Mouse (Mus musculus) heart, embryonic 16.5 days (tissue): ENCODE data around the gene Fmnl3. TPM values are rescaled to one million over a fixed set of nuclear protein-coding genes. Genes with fewer than 3 reads are reported as not detected.
A peak's percentile ranks its signal among the peaks of the same experiment; 100 is the strongest.

Source experiments
- ATAC-seq: fragments of 200-750 bp; cut with Nextera tagmentation; replicated peaks from 2 replicates; pipeline ENCODE4 v1.8.0; 2017; ENCODE audit warnings: moderate number of reproducible peaks; ENCODE audit not compliant: insufficient read depth, low FRiP score; ENCODE audit errors: extremely low read depth
- H3K27ac ChIP-seq: fragments of 300-500 bp; sonication (generic); 2 replicates; pipeline ENCODE4 v1.5.1; 2014; ENCODE audit warnings: mild to moderate bottlenecking, low read length, control low read depth, moderate library complexity
- H3K27me3 ChIP-seq: fragments of 300-500 bp; sonication (generic); 2 replicates; pipeline ENCODE4 v1.6.1; 2014; ENCODE audit warnings: low read length, mixed read lengths; ENCODE audit not compliant: control insufficient read depth, insufficient read depth
- H3K36me3 ChIP-seq: fragments of 300-500 bp; sonication (generic); 2 replicates; pipeline ENCODE4 v1.6.1; 2014; ENCODE audit not compliant: control insufficient read depth, insufficient read depth
- H3K4me1 ChIP-seq: fragments of 300-500 bp; sonication (generic); 2 replicates; pipeline ENCODE4 v1.6.1; 2014; ENCODE audit warnings: low read length, mixed read lengths; ENCODE audit not compliant: control insufficient read depth, insufficient read depth
- H3K4me2 ChIP-seq: fragments of 300-500 bp; sonication (generic); 2 replicates; pipeline ENCODE4 v1.6.1; 2014; ENCODE audit warnings: low read depth, mild to moderate bottlenecking, control low read depth, low read length
- H3K4me3 ChIP-seq: fragments of 300-500 bp; sonication (generic); 2 replicates; pipeline ENCODE4 v1.5.1; 2014; ENCODE audit warnings: mild to moderate bottlenecking, control low read depth, low read length
- H3K9ac ChIP-seq: fragments of 300-500 bp; sonication (generic); 2 replicates; pipeline ENCODE4 v1.6.1; 2014; ENCODE audit warnings: low read length, control low read depth
- H3K9me3 ChIP-seq: fragments of 300-500 bp; sonication (generic); replicated peaks from 2 replicates; pipeline ENCODE4 v1.6.1; 2016; ENCODE audit warnings: low read length; ENCODE audit not compliant: control insufficient read depth
- WGBS: fragments of 180-500 bp; shearing (Covaris S2); extraction: QIAGEN DNeasy Blood & Tissue Kit; methylation state at CpG from one replicate; pipeline ENCODE4 v1.1.7; 2014; 5-methylcytosine and 5-hydroxymethylcytosine counted together
- polyA plus RNA-seq: library from polyadenylated mRNA; unstranded; fragments of >200 nt; fragmentation: Nextera tagmentation; extraction: Ambion mirVana; gene quantifications from 2 replicates; pipeline ENCODE4 v1.2.1, GENCODE M21; 2015

Gene Fmnl3
- polyA plus RNA-seq, 1 experiment from 2014 or later: 13.0 TPM

GRCm38 (mm10) chr15:99295484-99295981 is 74.7 kb downstream of the Fmnl3 start, which contains the start of gene Fam186b:
Fam186b (minus strand) TSS chr15:99295888.
- WGBS: 2% methylated on average over 14 of the region's 17 CpGs
- H3K36me3 ChIP-seq: no peaks in the 10 kb centered on the region
- peak within 1 kb of the TSS; percentile 84 for H3K27ac ChIP-seq
- H3K4me1 ChIP-seq: peaks cover 14% of the 10 kb centered on the region
- no peaks in the 10 kb centered on the region for H3K9me3 ChIP-seq
- ATAC-seq: peak; percentile 4
- peak within 1 kb of the TSS; percentile 85 for H3K9ac ChIP-seq
- no peaks in the 10 kb centered on the region for H3K27me3 ChIP-seq
- H3K4me3 ChIP-seq: peak within 1 kb of the TSS; percentile 78
- H3K4me2 ChIP-seq: peak within 1 kb of the TSS; percentile 82

GRCm38 (mm10) chr15:99294813-99295374 is 75.4 kb downstream of the Fmnl3 start, which contains the start of gene Prpf40b:
Prpf40b (plus strand) TSS chr15:99295087.
- H3K9me3 ChIP-seq: no peaks in the 10 kb centered on the region
- H3K36me3 ChIP-seq: no peaks in the 10 kb centered on the region
- H3K4me3 ChIP-seq: peak within 1 kb of the TSS; percentile 78
- peak within 1 kb of the TSS; percentile 82 for H3K4me2 ChIP-seq
- no peaks in the 10 kb centered on the region for H3K27me3 ChIP-seq
- peak within 1 kb of the TSS; percentile 85 for H3K9ac ChIP-seq
- WGBS: under 1% methylated on average over 64 of the region's 64 CpGs
- H3K27ac ChIP-seq: peak within 1 kb of the TSS; percentile 84
- peaks cover 14% of the 10 kb centered on the region for H3K4me1 ChIP-seq
- peak; percentile 95 for ATAC-seq

- H3K27ac ChIP-seq: peak overlapping the region; percentile 84
- ATAC-seq: no peak
- peak overlapping the region; percentile 78 for H3K4me3 ChIP-seq
- no peaks in the 10 kb centered on the region for H3K27me3 ChIP-seq
- no peaks in the 10 kb centered on the region for H3K36me3 ChIP-seq
- H3K9me3 ChIP-seq: no peaks in the 10 kb centered on the region
- WGBS: 12% methylated on average over 16 of the region's 16 CpGs
- peak overlapping the region; percentile 85 for H3K9ac ChIP-seq
- H3K4me2 ChIP-seq: peak overlapping the region; percentile 82
- H3K4me1 ChIP-seq: peaks cover 14% of the 10 kb centered on the region
Observed at GRCm38 (mm10) chr15:99294287-99294686, 76.0 kb downstream of the Fmnl3 start.

GRCm38 (mm10) chr15:99290586-99290985 is 79.7 kb downstream of the Fmnl3 start:
- Histone ChIP-seq H3K27ac (no peak overlapping the region), H3K36me3 (no peaks in the 10 kb centered on the region), H3K4me3 (no peak overlapping the region), H3K9me3 (no peaks in the 10 kb centered on the region; the same call in 1 of the 2 replicates), H3K27me3 (no peaks in the 10 kb centered on the region), H3K4me1 (peaks cover 7% of the 10 kb centered on the region), H3K4me2 (no peak overlapping the region), H3K9ac (no peak overlapping the region)
- ATAC-seq: no peak
- 80% methylated on average over 11 of the region's 11 CpGs for WGBS

GRCm38 (mm10) chr15:99285189-99285535 is 85.1 kb downstream of the Fmnl3 start:
- no peaks in the 10 kb centered on the region; the same call in 1 of the 2 replicates for H3K9me3 ChIP-seq
- H3K9ac ChIP-seq: no peak overlapping the region
- H3K4me2 ChIP-seq: no peak overlapping the region
- peaks cover 2% of the 10 kb centered on the region; the same call in 1 of the 2 replicates for H3K4me1 ChIP-seq
- WGBS: 36% methylated on average over 8 of the region's 8 CpGs
- H3K4me3 ChIP-seq: no peak overlapping the region
- no peak for ATAC-seq
- no peaks in the 10 kb centered on the region for H3K36me3 ChIP-seq
- no peaks in the 10 kb centered on the region for H3K27me3 ChIP-seq
- no peak overlapping the region for H3K27ac ChIP-seq

GRCm38 (mm10) chr15:99284527-99285188 is 85.6 kb downstream of the Fmnl3 start:
- Histone ChIP-seq H3K27ac (no peak overlapping the region), H3K4me2 (no peak overlapping the region), H3K27me3 (no peaks in the 10 kb centered on the region), H3K9ac (no peak overlapping the region), H3K9me3 (no peaks in the 10 kb centered on the region; the same call in 1 of the 2 replicates), H3K4me3 (no peak overlapping the region), H3K36me3 (no peaks in the 10 kb centered on the region), H3K4me1 (peaks cover 2% of the 10 kb centered on the region; the same call in 1 of the 2 replicates)
- WGBS: 31% methylated on average over 14 of the region's 14 CpGs
- no peak for ATAC-seq

- 55% methylated on average over 10 of the region's 10 CpGs for WGBS
Observed at GRCm38 (mm10) chr15:99283456-99283855, 86.8 kb downstream of the Fmnl3 start.

GRCm38 (mm10) chr15:99278271-99278670 is 92.0 kb downstream of the Fmnl3 start:
- Histone ChIP-seq H3K4me2 (no peak overlapping the region), H3K27me3 (no peaks in the 10 kb centered on the region), H3K9me3 (no peaks in the 10 kb centered on the region), H3K4me3 (no peak overlapping the region), H3K27ac (no peak overlapping the region), H3K4me1 (no peaks in the 10 kb centered on the region; the same call in 1 of the 2 replicates), H3K36me3 (no peaks in the 10 kb centered on the region), H3K9ac (no peak overlapping the region)
- WGBS: 71% methylated on average over 7 of the region's 7 CpGs
- ATAC-seq: no peak

More at GRCm38 (mm10) chr15:99283456-99283855, 86.8 kb downstream of the Fmnl3 start:
- Histone ChIP-seq H3K36me3 (no peaks in the 10 kb centered on the region), H3K4me1 (peaks cover 2% of the 10 kb centered on the region; the same call in 1 of the 2 replicates), H3K9ac (no peak overlapping the region), H3K9me3 (no peaks in the 10 kb centered on the region; the same call in 1 of the 2 replicates), H3K4me2 (no peak overlapping the region), H3K4me3 (no peak overlapping the region), H3K27me3 (no peaks in the 10 kb centered on the region), H3K27ac (no peak overlapping the region)
- no peak for ATAC-seq

- H3K4me2 ChIP-seq: no peak overlapping the region
- no peak overlapping the region for H3K4me3 ChIP-seq
- H3K4me1 ChIP-seq: no peaks in the 10 kb centered on the region; the same call in 1 of the 2 replicates
- 83% methylated on average over 8 of the region's 8 CpGs for WGBS
- no peak overlapping the region for H3K9ac ChIP-seq
- H3K27me3 ChIP-seq: no peaks in the 10 kb centered on the region
- H3K27ac ChIP-seq: no peak overlapping the region
- no peaks in the 10 kb centered on the region for H3K36me3 ChIP-seq
- ATAC-seq: no peak
- H3K9me3 ChIP-seq: no peaks in the 10 kb centered on the region
Observed at GRCm38 (mm10) chr15:99276095-99276494, 94.2 kb downstream of the Fmnl3 start.
